Mouse (Mus musculus) myocyte (in vitro differentiated cells): ENCODE data around the gene Kirrel3.
A peak's percentile ranks its signal among the peaks of the same experiment; 100 is the strongest.

Source experiments
- POLR2A ChIP-seq: IDR thresholded peaks from one replicate; pipeline ENCODE4 v1.6.1; 2011; ENCODE audit warnings: low read depth, mild to moderate bottlenecking, control low read depth, moderate library complexity; ENCODE audit not compliant: insufficient read length
- POLR2AphosphoS2 ChIP-seq: IDR thresholded peaks from one replicate; pipeline ENCODE4 v1.6.1; 2011; ENCODE audit warnings: low read depth, control low read depth; ENCODE audit not compliant: insufficient read length
- REST ChIP-seq: IDR thresholded peaks from one replicate; pipeline ENCODE4 v1.6.1; 2011; ENCODE audit warnings: mild to moderate bottlenecking, control low read depth, moderate library complexity; ENCODE audit not compliant: insufficient read depth, insufficient read length
- TCF12 ChIP-seq: IDR thresholded peaks from one replicate; pipeline ENCODE4 v1.6.1; 2011; ENCODE audit warnings: mild to moderate bottlenecking, control low read depth; ENCODE audit not compliant: poor library complexity, insufficient read depth, severe bottlenecking
- USF1 ChIP-seq: IDR thresholded peaks from one replicate; pipeline ENCODE4 v1.6.1; 2011; ENCODE audit warnings: low read depth, mild to moderate bottlenecking, control low read depth, moderate library complexity

GRCm38 (mm10) chr9:34942122-34942831, 456.6 kb downstream of the Kirrel3 start:
- TF ChIP-seq TCF12 (no peak), USF1 (no peak), POLR2AphosphoS2 (no peak), REST (peak; percentile 66), POLR2A (no peak)
